Mouse (Mus musculus) v-Abl transformed pro-B cells (cell line): Measurements from ENCODE around the gene Wdfy3.

Source experiments
- in situ Hi-C, 2 experiments: fragments of 400-800 bp; cut with MboI; formaldehyde crosslinking; loops; one replicate each; pipeline ENCODE4 v1.15.1; 2025; ENCODE audit not compliant: unreplicated experiment in 2 of 2

Gene Wdfy3

GRCm38 (mm10) chr5:101904841-101905240, 164.9 kb downstream of the Wdfy3 start:
- in situ Hi-C loops, result loop anchor here in 1 of 2 experiments (25.0 kb wide), 1 partner anchor 1757 kb away; the partner anchor contains the start of gene 1700016H13Rik

- in situ Hi-C loops, result loop anchor here in 1 of 2 experiments (25.0 kb wide), 1 partner anchor 1760 kb away; the partner anchor contains the start of gene 1700016H13Rik
These were observed 167.0 kb downstream of the Wdfy3 start for GRCm38 (mm10) chr5:101902686-101903085.

DNA sequence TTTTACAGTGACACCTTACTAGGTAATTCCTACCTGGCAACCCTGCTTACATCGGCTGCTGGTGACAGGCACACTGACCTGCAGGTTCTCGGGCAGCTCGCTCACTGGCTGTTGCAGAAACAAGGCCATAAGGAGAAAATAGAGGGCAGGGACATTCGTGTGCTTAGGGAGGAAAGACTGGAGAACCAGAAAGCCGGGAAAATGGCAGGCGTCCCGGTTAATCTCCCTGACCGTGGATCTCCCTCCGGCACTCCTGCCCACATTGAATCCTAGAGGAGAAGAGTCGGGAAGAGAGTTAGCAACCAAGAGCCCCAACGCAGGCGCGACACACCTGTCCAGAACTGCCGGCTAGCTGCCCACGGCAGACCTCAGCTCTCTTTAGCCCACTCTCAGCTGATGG, 169.7 kb downstream of the Wdfy3 start:
- in situ Hi-C loops, result loop anchor here in 1 of 2 experiments (5.0 to 25.0 kb wide), 2 partner anchors 172 to 1762 kb away; partner anchors contain the start of gene 1700016H13Rik

GRCm38 (mm10) chr5:101896784-101897183, 172.9 kb downstream of the Wdfy3 start:
- in situ Hi-C loops, result loop anchor here in 1 of 2 experiments (5.0 kb wide), 1 partner anchor 176 kb away; no protein-coding TSS in a partner anchor

GRCm38 (mm10) chr5:101895717-101896645, 173.7 kb downstream of the Wdfy3 start:
- in situ Hi-C loops, result loop anchor here in 1 of 2 experiments (5.0 kb wide), 1 partner anchor 176 kb away; no protein-coding TSS in a partner anchor

- in situ Hi-C loops, result loop anchor here in 1 of 2 experiments (5.0 kb wide), 1 partner anchor 177 kb away; no protein-coding TSS in a partner anchor
These were observed 174.6 kb downstream of the Wdfy3 start for GRCm38 (mm10) chr5:101895119-101895518.

DNA sequence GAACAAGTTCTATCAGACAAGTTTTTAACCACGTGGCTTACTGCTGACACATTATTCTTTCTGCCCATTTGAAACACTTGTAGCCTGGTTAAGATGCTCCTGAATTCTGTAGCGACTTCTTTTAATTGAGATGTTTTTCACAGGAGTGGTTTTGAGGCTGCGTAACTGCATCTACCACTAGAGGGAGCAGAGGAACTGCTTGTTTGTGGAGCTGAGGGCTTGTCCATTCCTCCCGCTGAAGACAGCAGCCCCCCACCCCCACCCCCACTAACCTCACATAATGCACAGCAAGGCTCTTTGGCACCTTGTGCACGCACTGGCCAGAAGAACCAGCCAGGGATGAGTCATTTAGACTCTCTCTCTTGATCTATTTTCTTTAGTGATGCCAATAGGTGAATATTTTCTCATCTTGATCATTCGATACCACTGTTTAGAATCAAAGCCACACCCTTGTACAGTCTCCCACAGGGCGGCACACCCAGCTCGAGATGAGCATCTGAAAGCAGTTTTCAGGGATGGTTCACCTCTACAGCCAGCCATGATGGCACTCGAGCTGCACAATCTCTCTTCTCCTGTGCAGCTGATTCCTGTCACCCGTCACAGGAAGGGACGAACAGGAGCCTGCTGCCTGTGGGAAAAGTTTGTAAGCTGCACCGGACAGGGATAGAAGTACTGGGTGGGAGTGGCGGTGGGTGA, 175.8 kb downstream of the Wdfy3 start:
- in situ Hi-C loops, result loop anchor here (5.0 kb wide), 2 partner anchors 73 to 178 kb away; no protein-coding TSS in a partner anchor

GRCm38 (mm10) chr5:101891694-101892416, 177.9 kb downstream of the Wdfy3 start:
- in situ Hi-C loops, result loop anchor here (5.0 kb wide), 2 partner anchors 75 to 180 kb away; no protein-coding TSS in a partner anchor

GRCm38 (mm10) chr5:101887989-101888388, 181.7 kb downstream of the Wdfy3 start:
- in situ Hi-C loops, result no loop called here

GRCm38 (mm10) chr5:101885039-101885438, 184.7 kb downstream of the Wdfy3 start:
- in situ Hi-C loops, result no loop called here

GRCm38 (mm10) chr5:101882191-101882590, 187.5 kb downstream of the Wdfy3 start:
- in situ Hi-C loops, result no loop called here

- in situ Hi-C loops, result no loop called here
These were observed 189.8 kb downstream of the Wdfy3 start for GRCm38 (mm10) chr5:101879914-101880313.

- in situ Hi-C loops, result no loop called here
These were observed 191.3 kb downstream of the Wdfy3 start for GRCm38 (mm10) chr5:101878403-101878802.

- in situ Hi-C loops, result no loop called here
These were observed 193.5 kb downstream of the Wdfy3 start for GRCm38 (mm10) chr5:101876185-101876584.

DNA sequence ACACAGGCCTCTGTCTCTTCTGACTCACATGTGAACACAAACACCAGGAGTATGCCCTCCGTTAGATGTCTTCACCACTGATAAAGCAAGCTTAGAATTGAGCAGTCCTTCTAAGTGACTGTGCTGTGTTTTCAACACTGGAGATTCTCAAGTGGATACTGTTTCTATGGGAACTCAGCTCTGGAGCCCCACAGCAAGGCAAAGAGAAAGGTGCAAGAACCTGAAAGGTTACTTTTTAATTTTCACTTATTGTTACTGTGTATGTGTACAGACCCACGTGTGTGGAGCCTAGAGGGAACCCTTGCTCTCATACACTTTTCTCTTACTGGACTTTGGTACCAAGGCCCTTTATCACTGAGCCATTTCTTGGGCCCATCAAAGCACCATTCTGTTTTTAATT, 203.0 kb downstream of the Wdfy3 start:
- in situ Hi-C loops, result no loop called here

GRCm38 (mm10) chr5:101863946-101864345, 205.8 kb downstream of the Wdfy3 start:
- in situ Hi-C loops, result no loop called here

- in situ Hi-C loops, result no loop called here
These were observed 207.1 kb downstream of the Wdfy3 start for GRCm38 (mm10) chr5:101862651-101863050.

GRCm38 (mm10) chr5:101861786-101862571, 207.7 kb downstream of the Wdfy3 start:
- in situ Hi-C loops, result no loop called here

GRCm38 (mm10) chr5:101858891-101859436, 210.8 kb downstream of the Wdfy3 start:
- in situ Hi-C loops, result no loop called here
